Mouse (Mus musculus) lung, postnatal 0 days (tissue): ENCODE measurements around the gene Tnni3.

Source experiments
- CTCF ChIP-seq: IDR thresholded peaks from 2 replicates; pipeline ENCODE4 v1.5.1; 2016; ENCODE audit warnings: antibody characterized with exemption, mild to moderate bottlenecking
- EP300 ChIP-seq: IDR thresholded peaks from 2 replicates; pipeline ENCODE4 v1.6.1; 2016; ENCODE audit warnings: antibody characterized with exemption, mild to moderate bottlenecking, control low read depth

DNA sequence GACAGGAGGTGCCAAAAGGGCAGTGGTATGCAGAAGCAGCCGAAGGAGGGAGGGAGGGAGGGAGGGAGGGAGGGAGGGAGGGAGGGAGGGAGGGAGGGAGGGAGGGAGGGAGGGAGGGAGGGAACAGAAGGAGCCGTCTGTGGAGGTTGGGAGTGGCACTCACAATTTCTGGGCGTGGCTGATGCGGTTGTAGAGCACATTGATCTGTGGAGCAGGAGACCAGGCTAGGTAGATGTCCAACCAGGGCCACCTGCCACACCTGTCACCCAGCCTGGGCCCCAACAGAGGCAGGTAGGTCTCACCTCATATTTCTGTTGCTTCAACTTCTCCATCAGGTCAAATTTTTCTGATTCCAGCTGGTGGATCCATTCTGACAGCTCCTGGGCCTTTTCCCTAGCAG lies 16.8 kb downstream of the Tnni3 start:
- no peak for TF ChIP-seq EP300
- TF ChIP-seq CTCF, result no peak
